ENCODE assay signal across 33 mouse cellular contexts in the genomic region with DNA sequence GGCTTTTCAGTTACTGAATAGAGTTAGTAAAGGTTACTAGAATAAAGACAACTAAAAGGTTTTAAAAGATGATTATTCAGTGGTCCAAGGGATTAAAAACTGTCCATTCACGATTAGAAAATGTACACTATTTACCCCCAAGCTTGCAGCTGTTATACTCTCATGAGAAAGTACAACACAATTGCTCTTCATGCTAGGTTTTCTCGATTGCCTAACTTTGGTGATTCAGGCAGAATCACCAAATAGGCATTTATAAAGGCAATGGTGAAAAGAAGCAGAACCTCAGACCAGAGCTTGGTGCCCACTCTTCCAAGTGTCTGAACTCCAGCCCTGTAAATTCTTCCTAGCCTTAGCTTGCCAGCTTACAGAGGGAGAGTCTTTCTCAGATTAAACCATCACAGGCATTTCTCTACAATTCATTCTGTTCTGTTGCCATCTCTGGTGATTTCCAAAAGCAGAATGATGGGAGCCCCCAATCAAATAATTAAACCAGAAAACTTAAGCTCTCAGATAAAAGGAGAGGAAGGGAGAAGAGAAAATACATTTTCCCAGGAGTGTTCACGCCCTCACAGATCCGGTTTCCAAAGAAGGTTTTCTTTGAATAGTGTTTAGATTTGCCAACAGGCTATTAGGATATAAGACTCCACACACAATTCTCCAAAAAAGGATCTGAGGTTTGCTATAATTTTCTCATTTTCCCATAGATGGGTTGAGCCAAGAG.
DNase-seq lines count a peak whose midpoint lies in the region; ATAC-seq lines count a peak whose summit lies in the region.
"Had no signal": no experiment of that assay in that cellular context is flagged by ENCODE, and none has a peak within 500 bp of the region (broad histone marks: within the 10 kb centered on the region; RNA-seq: fewer than 3 reads in every experiment).

No protein-coding gene starts in this region.

- no peak overlapping the region for H3K27ac ChIP-seq in embryonic facial prominence, embryonic 14.5 days (replicated peaks; ENCODE audit: low read depth, low read length)
- H3K27ac ChIP-seq in embryonic facial prominence, embryonic 10.5 days (replicated peaks): no peak overlapping the region
- H3K27ac ChIP-seq in midbrain, embryonic 11.5 days (ENCODE audit: low read depth, low read length): no peak overlapping the region
- H3K27ac ChIP-seq in midbrain, embryonic 10.5 days (replicated peaks): no peak overlapping the region
- H3K27ac ChIP-seq: forebrain, embryonic 10.5 days; hindbrain, embryonic 10.5 days; hindbrain, embryonic 15.5 days; kidney, embryonic 15.5 days; layer of hippocampus, adult 2 months; left cerebral cortex, adult 2 months; limb, embryonic 12.5 days; liver, embryonic 15.5 days; midbrain, embryonic 12.5 days; neural tube, embryonic 13.5 days; stomach, postnatal 0 days had no signal

- H3K9ac ChIP-seq in embryonic facial prominence, embryonic 14.5 days (ENCODE audit: low read depth, low read length): no peak overlapping the region
- no peak overlapping the region for H3K9ac ChIP-seq in midbrain, embryonic 11.5 days (ENCODE audit: low read length)
- H3K9ac ChIP-seq: forebrain, postnatal 0 days; hindbrain, embryonic 15.5 days; kidney, embryonic 15.5 days; limb, embryonic 12.5 days; liver, embryonic 15.5 days; midbrain, embryonic 12.5 days; neural tube, embryonic 13.5 days had no signal

- no peak overlapping the region for H3K4me3 ChIP-seq in embryonic facial prominence, embryonic 14.5 days (ENCODE audit: low read depth, low read length)
- no peak overlapping the region for H3K4me3 ChIP-seq in embryonic facial prominence, embryonic 10.5 days
- H3K4me3 ChIP-seq in midbrain, embryonic 11.5 days (ENCODE audit: low read depth, low read length): no peak overlapping the region
- H3K4me3 ChIP-seq in midbrain, embryonic 10.5 days: no peak overlapping the region
- H3K4me3 ChIP-seq: forebrain, embryonic 10.5 days; hindbrain, embryonic 10.5 days; hindbrain, embryonic 15.5 days; kidney, embryonic 15.5 days; layer of hippocampus, adult 2 months; left cerebral cortex, adult 2 months; limb, embryonic 12.5 days; liver, embryonic 15.5 days; midbrain, embryonic 12.5 days; neural tube, embryonic 13.5 days had no signal

- no peak overlapping the region for H3K4me2 ChIP-seq in embryonic facial prominence, embryonic 14.5 days (ENCODE audit: low read depth, low read length)
- no peak overlapping the region for H3K4me2 ChIP-seq in midbrain, embryonic 11.5 days
- H3K4me2 ChIP-seq: hindbrain, embryonic 15.5 days; kidney, embryonic 15.5 days; limb, embryonic 12.5 days; liver, embryonic 15.5 days; midbrain, embryonic 12.5 days; neural tube, embryonic 13.5 days had no signal

- no peaks in the 10 kb centered on the region for H3K27me3 ChIP-seq in embryonic facial prominence, embryonic 14.5 days (replicated peaks; ENCODE audit: control insufficient read depth, insufficient read depth, low read length)
- H3K27me3 ChIP-seq in embryonic facial prominence, embryonic 10.5 days (replicated peaks; ENCODE audit: low read depth, poor library complexity, severe bottlenecking): no peaks in the 10 kb centered on the region
- H3K27me3 ChIP-seq in midbrain, embryonic 11.5 days (ENCODE audit: control insufficient read depth, insufficient read depth, low read length): no peaks in the 10 kb centered on the region
- H3K27me3 ChIP-seq in midbrain, embryonic 10.5 days (ENCODE audit: low read depth, poor library complexity, severe bottlenecking): peaks cover 2% of the 10 kb centered on the region; the same call in 1 of the 2 replicates
- H3K27me3 ChIP-seq: hindbrain, embryonic 15.5 days; kidney, embryonic 15.5 days; limb, embryonic 12.5 days; liver, embryonic 15.5 days; midbrain, embryonic 12.5 days; neural tube, embryonic 13.5 days had no signal

- H3K9me3 ChIP-seq in embryonic facial prominence, embryonic 14.5 days (ENCODE audit: control insufficient read depth, low read length): no peaks in the 10 kb centered on the region
- H3K9me3 ChIP-seq in embryonic facial prominence, embryonic 10.5 days: no peaks in the 10 kb centered on the region
- H3K9me3 ChIP-seq in midbrain, embryonic 11.5 days (ENCODE audit: control insufficient read depth, low read length): no peaks in the 10 kb centered on the region
- no peaks in the 10 kb centered on the region for H3K9me3 ChIP-seq in midbrain, embryonic 10.5 days (replicated peaks)
- H3K9me3 ChIP-seq: forebrain, embryonic 10.5 days; G1E; hindbrain, embryonic 10.5 days; hindbrain, embryonic 15.5 days; kidney, embryonic 15.5 days; limb, embryonic 12.5 days; liver, embryonic 15.5 days; midbrain, embryonic 12.5 days; neural tube, embryonic 13.5 days had no signal

- peak; percentile 43 for DNase-seq in embryonic facial prominence, embryonic 14.5 days (ENCODE audit: low spot score)
- no peak for DNase-seq in embryonic facial prominence, embryonic 10.5 days (ENCODE audit: low spot score)
- peak; percentile 82 for DNase-seq in midbrain, embryonic 11.5 days (ENCODE audit: low spot score, missing footprints)
- no peak for DNase-seq in midbrain, embryonic 10.5 days (ENCODE audit: low spot score)
- DNase-seq in fibroblast of lung, adult 2 months (ENCODE audit: low read depth): peak; percentile 50
- DNase-seq in cerebellum, postnatal 36 days: no peak
- DNase-seq in ovary, postnatal 14 days (ENCODE audit: low spot score): no peak
- DNase-seq: adrenal gland, postnatal 25 days; cerebellum, adult 18-20 months; cerebellum, postnatal 10 days; forebrain, postnatal 0 days; gastrocnemius, postnatal 10 days; heart, postnatal 14 days; kidney, adult 18-20 months; kidney, postnatal 25 days; lung, postnatal 14 days; right cerebral cortex, postnatal 4 days; thymus, adult 18-20 months; thymus, postnatal 36 days had no signal

- WGBS in embryonic facial prominence, embryonic 14.5 days: 70% methylated on average over 4 of the region's 4 CpGs
- 74% methylated on average over 4 of the region's 4 CpGs for WGBS in embryonic facial prominence, embryonic 10.5 days
- 37% methylated on average over 4 of the region's 4 CpGs for WGBS in midbrain, embryonic 11.5 days
- WGBS in midbrain, embryonic 10.5 days: 50% methylated on average over 4 of the region's 4 CpGs

- no peaks in the 10 kb centered on the region for H3K36me3 ChIP-seq in embryonic facial prominence, embryonic 14.5 days (ENCODE audit: control insufficient read depth, insufficient read depth, low read length)
- no peaks in the 10 kb centered on the region for H3K36me3 ChIP-seq in embryonic facial prominence, embryonic 10.5 days (replicated peaks)
- H3K36me3 ChIP-seq in midbrain, embryonic 11.5 days (ENCODE audit: control insufficient read depth, insufficient read depth, low read length): no peaks in the 10 kb centered on the region
- H3K36me3 ChIP-seq in midbrain, embryonic 10.5 days: no peaks in the 10 kb centered on the region
- H3K36me3 ChIP-seq: forebrain, embryonic 10.5 days; G1E; hindbrain, embryonic 10.5 days; hindbrain, embryonic 15.5 days; kidney, embryonic 15.5 days; limb, embryonic 12.5 days; liver, embryonic 15.5 days; midbrain, embryonic 12.5 days; neural tube, embryonic 13.5 days had no signal

- no peaks in the 10 kb centered on the region for H3K4me1 ChIP-seq in embryonic facial prominence, embryonic 14.5 days (ENCODE audit: control insufficient read depth, insufficient read depth, low read length)
- H3K4me1 ChIP-seq in embryonic facial prominence, embryonic 10.5 days: peaks cover 13% of the 10 kb centered on the region; the same call in 1 of the 2 replicates
- H3K4me1 ChIP-seq in midbrain, embryonic 11.5 days (ENCODE audit: control insufficient read depth, insufficient read depth, low read length): peaks cover 4% of the 10 kb centered on the region; the same call in 1 of the 2 replicates
- peaks cover 29% of the 10 kb centered on the region for H3K4me1 ChIP-seq in midbrain, embryonic 10.5 days
- H3K4me1 ChIP-seq: hindbrain, embryonic 10.5 days; limb, embryonic 12.5 days; liver, embryonic 15.5 days had no signal

- ATAC-seq in embryonic facial prominence, embryonic 14.5 days (ENCODE audit: low read depth): peak; percentile 26; the same call in 1 of the 2 replicates
- ATAC-seq in midbrain, embryonic 11.5 days (ENCODE audit: low FRiP score): no peak
- ATAC-seq in megakaryocyte, adult 5-6 weeks (ENCODE audit: poor library complexity, severe bottlenecking): no peak
- ATAC-seq: forebrain, postnatal 0 days; inflammation-experienced regulatory T-cells, adult 6 months had no signal

Comparison
In these comparisons a context has a peak if more than half of its experiments do, and no peak if none do; other contexts are left out.
1. DNase-seq: peak in embryonic facial prominence, embryonic 14.5 days (single experiment), midbrain, embryonic 11.5 days (single experiment) and fibroblast of lung, adult 2 months (single experiment); none in embryonic facial prominence, embryonic 10.5 days (single experiment), midbrain, embryonic 10.5 days (single experiment), cerebellum, postnatal 36 days (0 of 2) and ovary, postnatal 14 days (single experiment).